Mouse (Mus musculus): ENCODE measurements around the gene Itga5. TPM values are rescaled to one million over a fixed set of nuclear protein-coding genes. Genes with fewer than 3 reads are reported as not detected.

Itga5 gene
- polyA plus RNA-seq, 1 experiment from 2014 or later = 30.0 TPM

GRCm38 (mm10) chr15:103333738-103334137 lies 32.8 kb downstream of the Itga5 start:
- H3K27ac ChIP-seq (ENCODE audit: low read length) = no peak overlapping the region
- 65% methylated on average over 5 of the region's 5 CpGs for WGBS
- no peak overlapping the region for H3K4me3 ChIP-seq (ENCODE audit: low read depth, low read length)
- ATAC-seq (peak; percentile 32; the same call in 1 of the 2 replicates), DNase-seq (ENCODE audit: low spot score) (no peak)
- no peaks in the 10 kb centered on the region for H3K36me3 ChIP-seq (ENCODE audit: insufficient read depth, low read length)
- H3K4me2 ChIP-seq (replicated peaks; ENCODE audit: low read depth, low read length) = no peak overlapping the region
- H3K27me3 ChIP-seq (replicated peaks; ENCODE audit: insufficient read depth, low read length) = 0 out of 2 replicates have a peak, but pooled peaks cover 3% of the 10 kb centered on the region
- H3K9me3 ChIP-seq (ENCODE audit: low read length) = no peaks in the 10 kb centered on the region
- TF ChIP-seq EP300 (IDR thresholded peaks at IDR 0.05) (no peak), CTCF (IDR thresholded peaks at IDR 0.05) (no peak)
- no peak overlapping the region for H3K9ac ChIP-seq (replicated peaks; ENCODE audit: low read depth)
- H3K4me1 ChIP-seq (ENCODE audit: insufficient read depth, low read depth, low read length) = no peaks in the 10 kb centered on the region

DNA sequence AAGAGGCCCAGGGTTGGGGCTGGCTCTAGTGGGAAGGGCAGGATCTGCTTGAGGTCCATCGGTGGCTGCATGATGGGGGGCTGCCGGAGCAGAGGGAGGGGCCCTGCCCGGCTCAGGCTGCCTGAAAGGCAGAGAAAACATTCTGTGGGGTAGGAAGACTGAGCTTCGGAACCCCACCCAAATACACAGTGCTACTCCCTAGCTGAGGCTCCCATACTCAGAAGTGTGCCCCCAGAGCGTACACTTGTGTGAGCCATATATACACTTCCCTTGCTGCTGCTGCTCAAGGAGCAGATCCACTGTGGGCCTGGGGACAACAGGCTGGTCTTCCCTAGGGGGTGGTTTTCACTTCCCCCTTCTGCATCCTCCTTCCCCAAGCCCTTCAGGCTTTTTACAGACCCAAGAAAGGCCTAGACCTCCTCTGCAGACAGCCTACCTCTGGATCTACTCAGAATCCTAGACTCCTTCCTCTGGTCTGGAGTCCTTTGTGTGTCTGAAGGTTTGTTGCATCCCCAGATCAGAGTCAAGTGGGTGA lies 33.4 kb downstream of the Itga5 start:
- Histone ChIP-seq H3K27ac (ENCODE audit: low read length) (no peak overlapping the region), H3K36me3 (ENCODE audit: insufficient read depth, low read length) (no peaks in the 10 kb centered on the region), H3K9ac (replicated peaks; ENCODE audit: low read depth) (no peak overlapping the region), H3K9me3 (ENCODE audit: low read length) (no peaks in the 10 kb centered on the region), H3K4me2 (replicated peaks; ENCODE audit: low read depth, low read length) (no peak overlapping the region), H3K4me1 (ENCODE audit: insufficient read depth, low read depth, low read length) (no peaks in the 10 kb centered on the region), H3K4me3 (ENCODE audit: low read depth, low read length) (no peak overlapping the region), H3K27me3 (replicated peaks; ENCODE audit: insufficient read depth, low read length) (0 out of 2 replicates have a peak, but pooled peaks cover 3% of the 10 kb centered on the region)
- TF ChIP-seq EP300 (IDR thresholded peaks at IDR 0.05) (no peak), CTCF (IDR thresholded peaks at IDR 0.05) (no peak)
- ATAC-seq = no peak
- WGBS = 70% methylated on average over 5 of the region's 5 CpGs
- DNase-seq (ENCODE audit: low spot score) = no peak

GRCm38 (mm10) chr15:103323455-103324247 lies 42.9 kb downstream of the Itga5 start:
- no peaks in the 10 kb centered on the region for H3K36me3 ChIP-seq (ENCODE audit: insufficient read depth, low read length)
- ATAC-seq (peak; percentile 98), DNase-seq (ENCODE audit: low spot score) (peak; percentile 91)
- H3K4me3 ChIP-seq (ENCODE audit: low read depth, low read length) = peak overlapping the region; percentile 67
- 3% methylated on average over 17 of the region's 40 CpGs for WGBS
- peak overlapping the region; percentile 89 for H3K4me2 ChIP-seq (replicated peaks; ENCODE audit: low read depth, low read length)
- H3K9ac ChIP-seq (replicated peaks; ENCODE audit: low read depth) = peak overlapping the region; percentile 59; the same call in 1 of the 2 replicates
- peaks cover 7% of the 10 kb centered on the region; the same call in 1 of the 2 replicates for H3K4me1 ChIP-seq (ENCODE audit: insufficient read depth, low read depth, low read length)
- no peak for TF ChIP-seq EP300 (IDR thresholded peaks at IDR 0.05)
- peak; percentile 97 for TF ChIP-seq CTCF (IDR thresholded peaks at IDR 0.05)
- peak overlapping the region; percentile 8; the same call in 1 of the 2 replicates for H3K27ac ChIP-seq (ENCODE audit: low read length)
- no peaks in the 10 kb centered on the region for H3K27me3 ChIP-seq (replicated peaks; ENCODE audit: insufficient read depth, low read length)
- no peaks in the 10 kb centered on the region for H3K9me3 ChIP-seq (ENCODE audit: low read length)

- no peaks in the 10 kb centered on the region for H3K9me3 ChIP-seq (ENCODE audit: low read length)
- TF ChIP-seq EP300 (IDR thresholded peaks at IDR 0.05) (no peak), CTCF (IDR thresholded peaks at IDR 0.05) (no peak)
- peak overlapping the region; percentile 89 for H3K4me2 ChIP-seq (replicated peaks; ENCODE audit: low read depth, low read length)
- whole genome bisulfite sequencing = 2% methylated on average over 11 of the region's 26 CpGs
- H3K36me3 ChIP-seq (ENCODE audit: insufficient read depth, low read length) = no peaks in the 10 kb centered on the region
- no peak overlapping the region for H3K27ac ChIP-seq (ENCODE audit: low read length)
- no peaks in the 10 kb centered on the region for H3K27me3 ChIP-seq (replicated peaks; ENCODE audit: insufficient read depth, low read length)
- ATAC-seq (peak; percentile 61), DNase-seq (ENCODE audit: low spot score) (no peak)
- peak overlapping the region; percentile 67 for H3K4me3 ChIP-seq (ENCODE audit: low read depth, low read length)
- peak overlapping the region; percentile 59; the same call in 1 of the 2 replicates for H3K9ac ChIP-seq (replicated peaks; ENCODE audit: low read depth)
- peaks cover 7% of the 10 kb centered on the region; the same call in 1 of the 2 replicates for H3K4me1 ChIP-seq (ENCODE audit: insufficient read depth, low read depth, low read length)
These were observed 43.5 kb downstream of the Itga5 start for GRCm38 (mm10) chr15:103323070-103323454.

GRCm38 (mm10) chr15:103322396-103322795 lies 44.2 kb downstream of the Itga5 start:
- Histone ChIP-seq H3K4me2 (replicated peaks; ENCODE audit: low read depth, low read length) (peak overlapping the region; percentile 89), H3K36me3 (ENCODE audit: insufficient read depth, low read length) (no peaks in the 10 kb centered on the region), H3K9ac (replicated peaks; ENCODE audit: low read depth) (peak overlapping the region; percentile 59; the same call in 1 of the 2 replicates), H3K4me1 (ENCODE audit: insufficient read depth, low read depth, low read length) (peaks cover 7% of the 10 kb centered on the region; the same call in 1 of the 2 replicates), H3K9me3 (ENCODE audit: low read length) (no peaks in the 10 kb centered on the region), H3K27ac (ENCODE audit: low read length) (no peak overlapping the region), H3K4me3 (ENCODE audit: low read depth, low read length) (peak overlapping the region; percentile 67), H3K27me3 (replicated peaks; ENCODE audit: insufficient read depth, low read length) (no peaks in the 10 kb centered on the region)
- 61% methylated on average over 4 of the region's 4 CpGs for WGBS
- no peak for ATAC-seq
- no peak for TF ChIP-seq CTCF (IDR thresholded peaks at IDR 0.05)
- no peak for DNase-seq (ENCODE audit: low spot score)

DNA sequence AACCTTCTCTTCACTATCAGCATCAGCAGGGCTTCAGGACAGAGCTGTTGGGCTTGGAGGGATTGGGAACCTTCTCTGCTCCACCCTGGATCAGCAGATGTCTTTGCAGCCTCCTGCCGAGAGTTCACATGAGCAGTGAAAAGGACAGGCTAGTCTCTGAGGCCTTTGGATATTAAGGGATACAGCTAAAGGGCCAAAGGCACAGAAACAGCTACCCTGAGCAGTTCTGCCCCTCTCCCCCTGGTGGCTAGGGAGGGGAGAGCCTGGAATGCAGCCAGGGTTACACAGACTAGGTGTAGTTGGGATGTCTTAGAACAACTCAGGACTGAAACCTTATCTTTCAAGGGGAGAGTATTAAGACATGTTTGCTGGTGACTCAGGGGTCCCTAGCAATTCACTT lies 45.5 kb downstream of the Itga5 start:
- no peaks in the 10 kb centered on the region for H3K9me3 ChIP-seq (ENCODE audit: low read length)
- H3K4me1 ChIP-seq (ENCODE audit: insufficient read depth, low read depth, low read length) = peaks cover 7% of the 10 kb centered on the region; the same call in 1 of the 2 replicates
- no peaks in the 10 kb centered on the region for H3K36me3 ChIP-seq (ENCODE audit: insufficient read depth, low read length)
- 67% methylated on average over 1 of the region's 1 CpGs for WGBS
- H3K27ac ChIP-seq (ENCODE audit: low read length) = no peak overlapping the region
- H3K4me2 ChIP-seq (replicated peaks; ENCODE audit: low read depth, low read length) = no peak overlapping the region
- H3K4me3 ChIP-seq (ENCODE audit: low read depth, low read length) = no peak overlapping the region
- no peak for DNase-seq (ENCODE audit: low spot score)
- no peaks in the 10 kb centered on the region for H3K27me3 ChIP-seq (replicated peaks; ENCODE audit: insufficient read depth, low read length)
- no peak for ATAC-seq
- TF ChIP-seq CTCF (IDR thresholded peaks at IDR 0.05) (peak; percentile 71), EP300 (IDR thresholded peaks at IDR 0.05) (no peak)
- no peak overlapping the region for H3K9ac ChIP-seq (replicated peaks; ENCODE audit: low read depth)

Measured in lung, postnatal 0 days (tissue).